Mouse (Mus musculus): ENCODE measurements around the gene Rsf1. TPM values are rescaled to one million over a fixed set of nuclear protein-coding genes. Genes with fewer than 3 reads are reported as not detected.

Rsf1 gene
- polyA plus RNA-seq, 1 experiment = 66.4 TPM

- peak overlapping the region; percentile 86 for H3K4me3 ChIP-seq (ENCODE audit: low read depth, low read length)
- no peaks in the 10 kb centered on the region for H3K36me3 ChIP-seq (ENCODE audit: control insufficient read depth, insufficient read depth, low read length, poor library complexity, severe bottlenecking)
- TF ChIP-seq POLR2A (IDR thresholded peaks at IDR 0.05; ENCODE audit: insufficient read depth, low read length) (peak; percentile 41), CTCF (IDR thresholded peaks at IDR 0.05; ENCODE audit: low read depth, low read length) (no peak)
- H3K27ac ChIP-seq (ENCODE audit: insufficient read depth, low read length) = peak overlapping the region; percentile 81
- H3K9ac ChIP-seq (ENCODE audit: low read depth, poor library complexity, severe bottlenecking) = peak overlapping the region; percentile 99
- H3K27me3 ChIP-seq (ENCODE audit: control insufficient read depth, insufficient read depth, low read length, poor library complexity, severe bottlenecking) = no peaks in the 10 kb centered on the region
- no peaks in the 10 kb centered on the region for H3K4me1 ChIP-seq (ENCODE audit: control insufficient read depth, insufficient read depth, low read length)
- no peaks in the 10 kb centered on the region for H3K9me3 ChIP-seq (replicated peaks; ENCODE audit: control insufficient read depth, insufficient read depth, low read length, poor library complexity, severe bottlenecking)
Observed at GRCm38 (mm10) chr7:97580843-97581214, 1.1 kb downstream of the Rsf1 start.

- Histone ChIP-seq H3K4me3 (ENCODE audit: low read depth, low read length) (no peak overlapping the region), H3K9me3 (replicated peaks; ENCODE audit: control insufficient read depth, insufficient read depth, low read length, poor library complexity, severe bottlenecking) (no peaks in the 10 kb centered on the region), H3K4me1 (ENCODE audit: control insufficient read depth, insufficient read depth, low read length) (peaks cover 8% of the 10 kb centered on the region), H3K27me3 (ENCODE audit: control insufficient read depth, insufficient read depth, low read length, poor library complexity, severe bottlenecking) (no peaks in the 10 kb centered on the region), H3K27ac (ENCODE audit: insufficient read depth, low read length) (no peak overlapping the region), H3K36me3 (ENCODE audit: control insufficient read depth, insufficient read depth, low read length, poor library complexity, severe bottlenecking) (no peaks in the 10 kb centered on the region), H3K9ac (ENCODE audit: low read depth, poor library complexity, severe bottlenecking) (no peak overlapping the region)
- TF ChIP-seq EP300 (IDR thresholded peaks at IDR 0.05; ENCODE audit: insufficient read depth, low read depth, low read length) (no peak), CTCF (IDR thresholded peaks at IDR 0.05; ENCODE audit: low read depth, low read length) (no peak), POLR2A (IDR thresholded peaks at IDR 0.05; ENCODE audit: insufficient read depth, low read length) (no peak)
Observed at GRCm38 (mm10) chr7:97588506-97588905, 8.8 kb downstream of the Rsf1 start.

- Histone ChIP-seq H3K9ac (ENCODE audit: low read depth, poor library complexity, severe bottlenecking) (no peak overlapping the region), H3K27me3 (ENCODE audit: control insufficient read depth, insufficient read depth, low read length, poor library complexity, severe bottlenecking) (no peaks in the 10 kb centered on the region), H3K27ac (ENCODE audit: insufficient read depth, low read length) (peak overlapping the region; percentile 39; the same call in 1 of the 2 replicates), H3K4me1 (ENCODE audit: control insufficient read depth, insufficient read depth, low read length) (peaks cover 9% of the 10 kb centered on the region), H3K9me3 (replicated peaks; ENCODE audit: control insufficient read depth, insufficient read depth, low read length, poor library complexity, severe bottlenecking) (no peaks in the 10 kb centered on the region), H3K4me3 (ENCODE audit: low read depth, low read length) (no peak overlapping the region), H3K36me3 (ENCODE audit: control insufficient read depth, insufficient read depth, low read length, poor library complexity, severe bottlenecking) (no peaks in the 10 kb centered on the region)
- no peak for TF ChIP-seq EP300 (IDR thresholded peaks at IDR 0.05; ENCODE audit: insufficient read depth, low read depth, low read length)
- TF ChIP-seq POLR2A (IDR thresholded peaks at IDR 0.05; ENCODE audit: insufficient read depth, low read length) = no peak
- no peak for TF ChIP-seq CTCF (IDR thresholded peaks at IDR 0.05; ENCODE audit: low read depth, low read length)
Observed at GRCm38 (mm10) chr7:97590488-97590887, 10.8 kb downstream of the Rsf1 start.

GRCm38 (mm10) chr7:97591336-97591735, 11.6 kb downstream of the Rsf1 start:
- H3K36me3 ChIP-seq (ENCODE audit: control insufficient read depth, insufficient read depth, low read length, poor library complexity, severe bottlenecking) = no peaks in the 10 kb centered on the region
- H3K27ac ChIP-seq (ENCODE audit: insufficient read depth, low read length) = peak overlapping the region; percentile 39; the same call in 1 of the 2 replicates
- no peaks in the 10 kb centered on the region for H3K27me3 ChIP-seq (ENCODE audit: control insufficient read depth, insufficient read depth, low read length, poor library complexity, severe bottlenecking)
- no peak overlapping the region for H3K4me3 ChIP-seq (ENCODE audit: low read depth, low read length)
- H3K9me3 ChIP-seq (replicated peaks; ENCODE audit: control insufficient read depth, insufficient read depth, low read length, poor library complexity, severe bottlenecking) = no peaks in the 10 kb centered on the region
- peaks cover 9% of the 10 kb centered on the region for H3K4me1 ChIP-seq (ENCODE audit: control insufficient read depth, insufficient read depth, low read length)
- no peak overlapping the region for H3K9ac ChIP-seq (ENCODE audit: low read depth, poor library complexity, severe bottlenecking)
- no peak for TF ChIP-seq EP300 (IDR thresholded peaks at IDR 0.05; ENCODE audit: insufficient read depth, low read depth, low read length)
- TF ChIP-seq POLR2A (IDR thresholded peaks at IDR 0.05; ENCODE audit: insufficient read depth, low read length) = no peak
- TF ChIP-seq CTCF (IDR thresholded peaks at IDR 0.05; ENCODE audit: low read depth, low read length) = no peak

- H3K4me1 ChIP-seq (ENCODE audit: control insufficient read depth, insufficient read depth, low read length) = peaks cover 9% of the 10 kb centered on the region
- peak overlapping the region; percentile 8; the same call in 1 of the 2 replicates for H3K27ac ChIP-seq (ENCODE audit: insufficient read depth, low read length)
- no peak overlapping the region for H3K9ac ChIP-seq (ENCODE audit: low read depth, poor library complexity, severe bottlenecking)
- no peaks in the 10 kb centered on the region for H3K27me3 ChIP-seq (ENCODE audit: control insufficient read depth, insufficient read depth, low read length, poor library complexity, severe bottlenecking)
- H3K36me3 ChIP-seq (ENCODE audit: control insufficient read depth, insufficient read depth, low read length, poor library complexity, severe bottlenecking) = no peaks in the 10 kb centered on the region
- H3K9me3 ChIP-seq (replicated peaks; ENCODE audit: control insufficient read depth, insufficient read depth, low read length, poor library complexity, severe bottlenecking) = no peaks in the 10 kb centered on the region
- no peak overlapping the region for H3K4me3 ChIP-seq (ENCODE audit: low read depth, low read length)
- TF ChIP-seq POLR2A (IDR thresholded peaks at IDR 0.05; ENCODE audit: insufficient read depth, low read length) (no peak), CTCF (IDR thresholded peaks at IDR 0.05; ENCODE audit: low read depth, low read length) (no peak), EP300 (IDR thresholded peaks at IDR 0.05; ENCODE audit: insufficient read depth, low read depth, low read length) (no peak)
Observed at GRCm38 (mm10) chr7:97592396-97592795, 12.7 kb downstream of the Rsf1 start.

GRCm38 (mm10) chr7:97593535-97593934, 13.8 kb downstream of the Rsf1 start:
- Histone ChIP-seq H3K4me3 (ENCODE audit: low read depth, low read length) (no peak overlapping the region), H3K9me3 (replicated peaks; ENCODE audit: control insufficient read depth, insufficient read depth, low read length, poor library complexity, severe bottlenecking) (no peaks in the 10 kb centered on the region), H3K36me3 (ENCODE audit: control insufficient read depth, insufficient read depth, low read length, poor library complexity, severe bottlenecking) (no peaks in the 10 kb centered on the region), H3K27me3 (ENCODE audit: control insufficient read depth, insufficient read depth, low read length, poor library complexity, severe bottlenecking) (no peaks in the 10 kb centered on the region), H3K4me1 (ENCODE audit: control insufficient read depth, insufficient read depth, low read length) (peaks cover 9% of the 10 kb centered on the region), H3K27ac (ENCODE audit: insufficient read depth, low read length) (no peak overlapping the region), H3K9ac (ENCODE audit: low read depth, poor library complexity, severe bottlenecking) (no peak overlapping the region)
- TF ChIP-seq EP300 (IDR thresholded peaks at IDR 0.05; ENCODE audit: insufficient read depth, low read depth, low read length) (no peak), POLR2A (IDR thresholded peaks at IDR 0.05; ENCODE audit: insufficient read depth, low read length) (no peak), CTCF (IDR thresholded peaks at IDR 0.05; ENCODE audit: low read depth, low read length) (no peak)
